Mouse (Mus musculus): ENCODE data around the gene Slc47a2. TPM values are rescaled to one million over a fixed set of nuclear protein-coding genes. Genes with fewer than 3 reads are reported as not detected.

The Slc47a2 gene
- not detected in 2 replicates for polyA plus RNA-seq (2012; ENCODE audit: insufficient read depth, insufficient read length, missing spikeins)

- Histone ChIP-seq H3K27ac (replicated peaks; ENCODE audit: low read depth, low read length) (no peak within 1 kb of the TSS), H3K4me1 (ENCODE audit: control insufficient read depth, insufficient read depth, insufficient read length, low read length) (no peaks in the 10 kb centered on the region), H3K4me3 (ENCODE audit: insufficient read depth, low read depth, low read length) (peak within 1 kb of the TSS; percentile 31)
These were observed at the start of gene Slc47a2 for GRCm38 (mm10) chr11:61342505-61343420. TSS of gene Slc47a2 (minus strand) at chr11:61342860.

GRCm38 (mm10) chr11:61388936-61389335 lies 46.3 kb upstream of the Slc47a2 start:
- no peak overlapping the region for H3K27ac ChIP-seq (replicated peaks; ENCODE audit: low read depth, low read length)
- H3K4me1 ChIP-seq (ENCODE audit: control insufficient read depth, insufficient read depth, insufficient read length, low read length) = no peaks in the 10 kb centered on the region
- H3K4me3 ChIP-seq (ENCODE audit: insufficient read depth, low read depth, low read length) = no peak overlapping the region

GRCm38 (mm10) chr11:61388012-61388411 lies 45.4 kb upstream of the Slc47a2 start:
- H3K4me1 ChIP-seq (ENCODE audit: control insufficient read depth, insufficient read depth, insufficient read length, low read length) = no peaks in the 10 kb centered on the region
- no peak overlapping the region for H3K27ac ChIP-seq (replicated peaks; ENCODE audit: low read depth, low read length)
- H3K4me3 ChIP-seq (ENCODE audit: insufficient read depth, low read depth, low read length) = no peak overlapping the region

- Histone ChIP-seq H3K4me1 (ENCODE audit: control insufficient read depth, insufficient read depth, insufficient read length, low read length) (no peaks in the 10 kb centered on the region), H3K4me3 (ENCODE audit: insufficient read depth, low read depth, low read length) (no peak overlapping the region)
These were observed 44.6 kb upstream of the Slc47a2 start for GRCm38 (mm10) chr11:61387233-61387632.

GRCm38 (mm10) chr11:61385725-61386124 lies 43.1 kb upstream of the Slc47a2 start:
- Histone ChIP-seq H3K27ac (replicated peaks; ENCODE audit: low read depth, low read length) (no peak overlapping the region), H3K4me1 (ENCODE audit: control insufficient read depth, insufficient read depth, insufficient read length, low read length) (no peaks in the 10 kb centered on the region), H3K4me3 (ENCODE audit: insufficient read depth, low read depth, low read length) (no peak overlapping the region)

More at GRCm38 (mm10) chr11:61387233-61387632, 44.6 kb upstream of the Slc47a2 start:
- H3K27ac ChIP-seq (replicated peaks; ENCODE audit: low read depth, low read length) = no peak overlapping the region

- Histone ChIP-seq H3K4me3 (ENCODE audit: insufficient read depth, low read depth, low read length) (no peak overlapping the region), H3K4me1 (ENCODE audit: control insufficient read depth, insufficient read depth, insufficient read length, low read length) (no peaks in the 10 kb centered on the region), H3K27ac (replicated peaks; ENCODE audit: low read depth, low read length) (no peak overlapping the region)
These were observed 38.6 kb upstream of the Slc47a2 start for GRCm38 (mm10) chr11:61381272-61381671.

- H3K4me1 ChIP-seq (ENCODE audit: control insufficient read depth, insufficient read depth, insufficient read length, low read length) = no peaks in the 10 kb centered on the region
- H3K27ac ChIP-seq (replicated peaks; ENCODE audit: low read depth, low read length) = no peak overlapping the region
- H3K4me3 ChIP-seq (ENCODE audit: insufficient read depth, low read depth, low read length) = no peak overlapping the region
These were observed 36.0 kb upstream of the Slc47a2 start for GRCm38 (mm10) chr11:61378651-61379050.

GRCm38 (mm10) chr11:61377881-61378613 lies 35.4 kb upstream of the Slc47a2 start, which contains the start of gene Slc47a1:
TSS of gene Slc47a1 (minus strand) at chr11:61378345.
- H3K4me3 ChIP-seq (ENCODE audit: insufficient read depth, low read depth, low read length) = peak within 1 kb of the TSS; percentile 41
- H3K27ac ChIP-seq (replicated peaks; ENCODE audit: low read depth, low read length) = no peak within 1 kb of the TSS
- no peaks in the 10 kb centered on the region for H3K4me1 ChIP-seq (ENCODE audit: control insufficient read depth, insufficient read depth, insufficient read length, low read length)

- H3K4me3 ChIP-seq (ENCODE audit: insufficient read depth, low read depth, low read length) = no peak overlapping the region
- H3K27ac ChIP-seq (replicated peaks; ENCODE audit: low read depth, low read length) = no peak overlapping the region
- H3K4me1 ChIP-seq (ENCODE audit: control insufficient read depth, insufficient read depth, insufficient read length, low read length) = no peaks in the 10 kb centered on the region; the same call in 1 of the 2 replicates
These were observed 26.0 kb upstream of the Slc47a2 start for GRCm38 (mm10) chr11:61368668-61369067.

- no peak overlapping the region for H3K4me3 ChIP-seq (ENCODE audit: insufficient read depth, low read depth, low read length)
- H3K27ac ChIP-seq (replicated peaks; ENCODE audit: low read depth, low read length) = no peak overlapping the region
- H3K4me1 ChIP-seq (ENCODE audit: control insufficient read depth, insufficient read depth, insufficient read length, low read length) = no peaks in the 10 kb centered on the region; the same call in 1 of the 2 replicates
These were observed 24.0 kb upstream of the Slc47a2 start for GRCm38 (mm10) chr11:61366517-61367273.

GRCm38 (mm10) chr11:61365938-61366337 lies 23.3 kb upstream of the Slc47a2 start:
- H3K27ac ChIP-seq (replicated peaks; ENCODE audit: low read depth, low read length) = no peak overlapping the region
- H3K4me3 ChIP-seq (ENCODE audit: insufficient read depth, low read depth, low read length) = no peak overlapping the region
- H3K4me1 ChIP-seq (ENCODE audit: control insufficient read depth, insufficient read depth, insufficient read length, low read length) = no peaks in the 10 kb centered on the region; the same call in 1 of the 2 replicates

GRCm38 (mm10) chr11:61364096-61364495 lies 21.4 kb upstream of the Slc47a2 start:
- Histone ChIP-seq H3K4me1 (ENCODE audit: control insufficient read depth, insufficient read depth, insufficient read length, low read length) (no peaks in the 10 kb centered on the region; the same call in 1 of the 2 replicates), H3K4me3 (ENCODE audit: insufficient read depth, low read depth, low read length) (no peak overlapping the region), H3K27ac (replicated peaks; ENCODE audit: low read depth, low read length) (no peak overlapping the region)

- Histone ChIP-seq H3K4me1 (ENCODE audit: control insufficient read depth, insufficient read depth, insufficient read length, low read length) (no peaks in the 10 kb centered on the region), H3K4me3 (ENCODE audit: insufficient read depth, low read depth, low read length) (no peak overlapping the region), H3K27ac (replicated peaks; ENCODE audit: low read depth, low read length) (no peak overlapping the region)
These were observed 19.0 kb upstream of the Slc47a2 start for GRCm38 (mm10) chr11:61361515-61362190.

GRCm38 (mm10) chr11:61356600-61356999 lies 13.9 kb upstream of the Slc47a2 start:
- no peaks in the 10 kb centered on the region for H3K4me1 ChIP-seq (ENCODE audit: control insufficient read depth, insufficient read depth, insufficient read length, low read length)
- no peak overlapping the region for H3K27ac ChIP-seq (replicated peaks; ENCODE audit: low read depth, low read length)
- no peak overlapping the region for H3K4me3 ChIP-seq (ENCODE audit: insufficient read depth, low read depth, low read length)

Measured in brown adipose tissue, adult 24 weeks (tissue).